Mouse (Mus musculus) ES-CJ7 (cell line): ENCODE measurements around the gene Zswim1.
"Not testable (repeated sequence)": the region's sequence is repeated elsewhere in the genome, so short reads cannot be mapped to it uniquely, and the experiment has no call there.

ENCODE experiments used
- DNase-seq: peaks from one replicate; pipeline ENCODE4 v3.0.0; 2011; ENCODE audit warnings: low read depth, low spot score

Zswim1 gene

GRCm38 (mm10) chr2:164862179-164862861, 39.8 kb downstream of the Zswim1 start:
- peak; percentile 41 for DNase-seq

DNA sequence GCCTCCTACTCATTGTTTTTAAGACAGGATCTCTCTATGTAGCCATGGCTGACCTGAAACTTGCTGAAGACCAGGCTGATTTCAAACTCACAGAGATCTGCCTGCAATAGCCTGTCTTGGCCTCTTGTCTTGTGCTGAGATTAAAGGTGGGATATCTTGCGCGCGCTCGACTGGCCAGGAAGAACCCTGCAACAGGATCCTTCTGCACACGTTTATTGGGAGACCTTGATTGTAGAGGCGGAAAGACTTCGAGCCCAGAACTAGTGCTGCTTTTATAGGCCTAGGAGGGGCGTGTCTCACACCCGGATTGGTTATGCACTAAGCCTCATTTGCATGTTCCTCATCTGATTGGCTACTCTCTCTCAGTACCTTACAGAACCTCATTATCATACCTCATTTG, 40.9 kb downstream of the Zswim1 start:
- peak; percentile 41 for DNase-seq

GRCm38 (mm10) chr2:164864593-164864992, 42.1 kb downstream of the Zswim1 start:
- no peak for DNase-seq

- peak; percentile 92 for DNase-seq
Measured at GRCm38 (mm10) chr2:164866741-164867551, 44.5 kb downstream of the Zswim1 start.

- DNase-seq, result peak; percentile 90
Measured at GRCm38 (mm10) chr2:164867566-164867965, 45.1 kb downstream of the Zswim1 start.

- no peak for DNase-seq
Measured at GRCm38 (mm10) chr2:164868491-164868890, 46.0 kb downstream of the Zswim1 start.

DNA sequence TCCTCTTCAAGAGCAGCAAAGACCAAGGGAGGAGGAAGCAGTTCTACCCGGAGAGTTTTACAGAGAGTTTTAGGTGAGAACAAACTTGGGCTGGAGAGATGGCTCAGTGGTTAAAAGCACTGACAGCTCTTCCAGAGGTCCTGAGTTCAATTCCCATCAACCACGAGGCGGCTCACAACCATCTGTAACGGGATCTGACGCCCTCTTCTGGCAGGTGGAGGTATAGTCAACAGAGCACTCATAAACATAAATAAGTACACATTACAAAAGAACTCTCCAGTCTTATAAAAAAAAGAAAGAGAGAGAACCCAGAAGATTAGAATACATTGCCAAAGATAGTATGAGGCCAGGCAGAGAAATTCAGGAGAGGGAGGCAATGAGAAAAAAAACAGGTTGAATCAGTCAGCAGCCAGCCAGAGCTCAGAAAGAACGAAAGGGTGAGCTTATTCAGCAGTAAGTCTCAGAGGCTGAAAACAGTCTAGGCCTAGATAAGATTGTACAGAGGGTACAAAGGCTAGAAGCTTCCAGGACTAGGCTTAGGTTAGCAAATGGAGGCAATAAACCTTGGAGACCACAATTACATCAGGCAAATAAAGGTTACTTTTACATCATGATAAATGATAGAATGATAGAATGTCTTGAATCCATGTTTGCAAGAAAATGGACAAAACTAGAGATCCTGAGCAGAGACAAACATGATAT, 49.3 kb downstream of the Zswim1 start:
- DNase-seq, result no peak

DNA sequence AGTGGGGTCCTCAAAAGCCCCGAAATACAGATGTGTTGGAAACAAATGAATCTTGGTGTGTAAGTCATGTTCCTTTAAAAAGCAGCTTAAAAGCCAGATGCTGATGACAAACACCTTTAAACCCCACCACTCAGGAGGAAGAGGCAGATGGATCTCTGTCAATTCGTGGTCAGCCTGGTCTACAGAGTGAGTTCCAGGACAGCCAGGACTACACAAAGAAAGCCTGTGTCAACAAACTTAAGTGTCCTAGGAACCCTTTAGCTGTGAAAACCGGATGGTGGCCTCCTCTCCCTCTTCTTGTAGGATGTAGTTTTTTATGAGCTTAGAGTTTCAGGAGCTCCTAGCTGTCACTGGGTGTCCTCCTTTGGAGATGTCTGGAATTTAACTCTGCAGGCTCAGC, 51.1 kb downstream of the Zswim1 start:
- DNase-seq, result no peak

DNA sequence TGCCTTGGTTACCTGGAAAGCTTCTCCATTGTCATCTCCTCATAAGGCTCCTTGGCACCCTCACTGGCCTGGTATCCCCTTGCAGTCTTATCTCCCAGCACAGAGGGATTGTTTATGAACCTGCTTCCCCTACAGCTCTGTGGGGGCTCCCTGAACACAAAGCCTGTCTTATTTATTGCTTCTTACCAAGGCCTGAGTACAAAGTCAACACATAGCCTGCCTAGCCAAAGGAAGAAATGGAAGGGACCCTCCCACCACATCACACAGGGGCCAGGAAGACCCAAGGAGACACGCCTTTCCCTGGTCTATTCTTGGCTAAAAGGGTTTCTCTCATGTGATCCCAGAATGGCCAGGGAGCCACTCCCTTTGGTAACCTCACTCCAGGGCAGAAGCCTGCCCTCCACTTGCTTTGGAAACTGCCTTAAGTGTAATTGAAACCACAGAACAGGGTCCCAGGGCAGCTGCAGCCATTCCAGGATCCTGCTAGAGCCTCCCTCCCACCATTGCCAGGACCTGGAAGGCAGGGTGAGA, 51.8 kb downstream of the Zswim1 start:
- peak; percentile 77 for DNase-seq

DNA sequence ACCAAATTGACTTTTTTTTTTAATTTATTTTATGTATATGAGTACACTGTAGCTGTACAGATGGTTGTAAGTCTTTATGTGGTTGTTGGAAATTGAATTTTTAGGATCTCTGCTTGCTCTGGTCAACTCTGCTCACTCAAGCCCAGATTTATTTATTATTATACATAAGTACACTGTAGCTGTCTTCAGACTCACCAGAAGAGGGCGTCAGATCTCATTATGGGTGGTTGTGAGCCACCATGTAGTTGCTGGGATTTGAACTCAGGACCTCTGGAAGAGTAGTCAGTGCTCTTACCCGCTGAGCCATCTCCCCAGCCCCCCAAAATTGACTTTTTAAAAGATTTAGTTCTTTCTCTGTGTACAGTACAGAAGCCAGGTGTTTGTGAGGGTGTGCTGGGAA, 53.2 kb downstream of the Zswim1 start:
- not testable (repeated sequence) for DNase-seq
